Mouse (Mus musculus): ENCODE results near the gene Thoc5. TPM values are rescaled to one million over a fixed set of nuclear protein-coding genes. Genes with fewer than 3 reads are reported as not detected.
A peak's percentile ranks its signal among the peaks of the same experiment; 100 is the strongest.

Thoc5 gene
- polyA plus RNA-seq, 1 experiment from 2014 or later: 53.2 TPM

GRCm38 (mm10) chr11:4963099-4963808 is 68.1 kb downstream of the Thoc5 start:
- ATAC-seq (ENCODE audit: low read depth): no peak
- H3K9ac ChIP-seq (replicated peaks; ENCODE audit: low read depth, low read length): no peak overlapping the region
- H3K4me1 ChIP-seq (ENCODE audit: control insufficient read depth, insufficient read depth, low read length): peaks cover 3% of the 10 kb centered on the region
- no peak overlapping the region for H3K4me2 ChIP-seq (ENCODE audit: low read depth, low read length)
- no peaks in the 10 kb centered on the region for H3K36me3 ChIP-seq (ENCODE audit: control insufficient read depth, insufficient read depth, low read length)
- no peaks in the 10 kb centered on the region for H3K27me3 ChIP-seq (ENCODE audit: control insufficient read depth, insufficient read depth, low read length)
- no peaks in the 10 kb centered on the region for H3K9me3 ChIP-seq (ENCODE audit: control insufficient read depth, low read length)
- H3K27ac ChIP-seq (ENCODE audit: low read depth, low read length): no peak overlapping the region
- no peak overlapping the region for H3K4me3 ChIP-seq (ENCODE audit: low read depth, low read length)
- 28% methylated on average over 6 of the region's 6 CpGs for WGBS

GRCm38 (mm10) chr11:4966325-4966724 is 71.2 kb downstream of the Thoc5 start:
- Histone ChIP-seq H3K36me3 (ENCODE audit: control insufficient read depth, insufficient read depth, low read length) (no peaks in the 10 kb centered on the region), H3K4me3 (ENCODE audit: low read depth, low read length) (no peak overlapping the region), H3K27me3 (ENCODE audit: control insufficient read depth, insufficient read depth, low read length) (no peaks in the 10 kb centered on the region), H3K27ac (ENCODE audit: low read depth, low read length) (no peak overlapping the region), H3K9me3 (ENCODE audit: control insufficient read depth, low read length) (no peaks in the 10 kb centered on the region), H3K9ac (replicated peaks; ENCODE audit: low read depth, low read length) (no peak overlapping the region), H3K4me1 (ENCODE audit: control insufficient read depth, insufficient read depth, low read length) (peaks cover 3% of the 10 kb centered on the region), H3K4me2 (ENCODE audit: low read depth, low read length) (no peak overlapping the region)
- ATAC-seq (ENCODE audit: low read depth): no peak
- 50% methylated on average over 2 of the region's 2 CpGs for WGBS

GRCm38 (mm10) chr11:4966888-4967287 is 71.8 kb downstream of the Thoc5 start:
- Histone ChIP-seq H3K36me3 (ENCODE audit: control insufficient read depth, insufficient read depth, low read length) (no peaks in the 10 kb centered on the region), H3K27ac (ENCODE audit: low read depth, low read length) (no peak overlapping the region; the same call in 1 of the 2 replicates), H3K9ac (replicated peaks; ENCODE audit: low read depth, low read length) (no peak overlapping the region), H3K27me3 (ENCODE audit: control insufficient read depth, insufficient read depth, low read length) (no peaks in the 10 kb centered on the region), H3K4me1 (ENCODE audit: control insufficient read depth, insufficient read depth, low read length) (peaks cover 3% of the 10 kb centered on the region), H3K4me2 (ENCODE audit: low read depth, low read length) (no peak overlapping the region), H3K4me3 (ENCODE audit: low read depth, low read length) (no peak overlapping the region), H3K9me3 (ENCODE audit: control insufficient read depth, low read length) (no peaks in the 10 kb centered on the region)
- ATAC-seq (ENCODE audit: low read depth): no peak
- 64% methylated on average over 5 of the region's 5 CpGs for WGBS

DNA sequence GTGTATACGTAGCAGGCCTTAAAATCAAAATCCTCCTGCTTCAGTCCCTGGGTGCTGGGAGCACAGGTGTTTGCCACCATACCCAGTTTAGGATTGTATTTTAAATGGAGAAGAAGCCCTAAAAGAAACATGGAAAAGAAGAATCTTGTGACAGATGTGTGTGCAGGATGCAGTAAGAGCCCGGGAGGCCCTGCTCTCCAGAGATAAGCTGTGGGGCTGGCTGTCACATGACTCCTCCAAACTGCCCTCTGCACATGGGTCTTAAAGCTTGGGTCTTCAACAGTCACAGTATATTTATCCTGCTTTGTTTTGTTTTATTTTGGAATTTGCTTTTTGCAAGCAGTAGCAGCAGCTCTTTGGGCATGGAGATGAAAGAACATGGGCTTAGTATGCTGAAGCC is 72.4 kb downstream of the Thoc5 start:
- H3K36me3 ChIP-seq (ENCODE audit: control insufficient read depth, insufficient read depth, low read length): no peaks in the 10 kb centered on the region
- 46% methylated on average over 2 of the region's 2 CpGs for WGBS
- H3K27ac ChIP-seq (ENCODE audit: low read depth, low read length): no peak overlapping the region; the same call in 1 of the 2 replicates
- H3K4me2 ChIP-seq (ENCODE audit: low read depth, low read length): no peak overlapping the region
- no peak for ATAC-seq (ENCODE audit: low read depth)
- no peaks in the 10 kb centered on the region for H3K9me3 ChIP-seq (ENCODE audit: control insufficient read depth, low read length)
- peaks cover 3% of the 10 kb centered on the region for H3K4me1 ChIP-seq (ENCODE audit: control insufficient read depth, insufficient read depth, low read length)
- H3K9ac ChIP-seq (replicated peaks; ENCODE audit: low read depth, low read length): no peak overlapping the region
- H3K27me3 ChIP-seq (ENCODE audit: control insufficient read depth, insufficient read depth, low read length): no peaks in the 10 kb centered on the region
- H3K4me3 ChIP-seq (ENCODE audit: low read depth, low read length): no peak overlapping the region

- WGBS: 53% methylated on average over 10 of the region's 10 CpGs
- Histone ChIP-seq H3K4me3 (ENCODE audit: low read depth, low read length) (no peak overlapping the region), H3K9me3 (ENCODE audit: control insufficient read depth, low read length) (no peaks in the 10 kb centered on the region), H3K4me1 (ENCODE audit: control insufficient read depth, insufficient read depth, low read length) (peaks cover 3% of the 10 kb centered on the region), H3K4me2 (ENCODE audit: low read depth, low read length) (no peak overlapping the region), H3K27ac (ENCODE audit: low read depth, low read length) (0 out of 2 replicates have a peak overlapping the region, but pooled peaks have one; percentile 16), H3K36me3 (ENCODE audit: control insufficient read depth, insufficient read depth, low read length) (no peaks in the 10 kb centered on the region), H3K27me3 (ENCODE audit: control insufficient read depth, insufficient read depth, low read length) (no peaks in the 10 kb centered on the region), H3K9ac (replicated peaks; ENCODE audit: low read depth, low read length) (0 out of 2 replicates have a peak overlapping the region, but pooled peaks have one; percentile 22)
- no peak for ATAC-seq (ENCODE audit: low read depth)
Measured at GRCm38 (mm10) chr11:4968376-4968775, 73.3 kb downstream of the Thoc5 start.

- no peaks in the 10 kb centered on the region for H3K27me3 ChIP-seq (ENCODE audit: control insufficient read depth, insufficient read depth, low read length)
- H3K9me3 ChIP-seq (ENCODE audit: control insufficient read depth, low read length): no peaks in the 10 kb centered on the region
- H3K4me1 ChIP-seq (ENCODE audit: control insufficient read depth, insufficient read depth, low read length): no peaks in the 10 kb centered on the region
- no peak overlapping the region for H3K4me3 ChIP-seq (ENCODE audit: low read depth, low read length)
- H3K9ac ChIP-seq (replicated peaks; ENCODE audit: low read depth, low read length): no peak overlapping the region
- WGBS: 51% methylated on average over 13 of the region's 13 CpGs
- ATAC-seq (ENCODE audit: low read depth): peak; percentile 56
- H3K4me2 ChIP-seq (ENCODE audit: low read depth, low read length): no peak overlapping the region
- no peak overlapping the region for H3K27ac ChIP-seq (ENCODE audit: low read depth, low read length)
- H3K36me3 ChIP-seq (ENCODE audit: control insufficient read depth, insufficient read depth, low read length): no peaks in the 10 kb centered on the region
Measured at GRCm38 (mm10) chr11:4972967-4973870, 78.1 kb downstream of the Thoc5 start.

DNA sequence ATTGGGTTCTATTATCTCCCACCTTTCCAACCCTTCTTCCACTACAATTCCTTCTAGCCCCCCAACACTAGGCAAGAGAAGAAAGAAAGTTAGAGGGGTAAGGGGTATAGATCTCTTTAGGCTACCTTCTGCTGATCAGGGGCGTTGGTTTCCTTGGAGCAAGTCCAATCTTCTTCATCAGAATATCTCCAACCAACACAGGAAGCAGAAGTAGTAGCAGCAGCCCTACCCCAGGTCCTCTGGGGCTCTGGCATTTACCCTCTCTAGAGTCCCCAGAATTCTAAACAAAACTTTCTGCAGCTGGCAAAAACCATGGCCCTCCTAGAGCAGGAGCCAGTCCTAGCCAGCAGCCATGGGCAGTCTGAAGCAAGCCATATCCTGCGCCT is 78.7 kb downstream of the Thoc5 start:
- Histone ChIP-seq H3K4me3 (ENCODE audit: low read depth, low read length) (no peak overlapping the region), H3K27me3 (ENCODE audit: control insufficient read depth, insufficient read depth, low read length) (no peaks in the 10 kb centered on the region), H3K27ac (ENCODE audit: low read depth, low read length) (no peak overlapping the region), H3K4me1 (ENCODE audit: control insufficient read depth, insufficient read depth, low read length) (no peaks in the 10 kb centered on the region), H3K9me3 (ENCODE audit: control insufficient read depth, low read length) (no peaks in the 10 kb centered on the region), H3K4me2 (ENCODE audit: low read depth, low read length) (no peak overlapping the region), H3K36me3 (ENCODE audit: control insufficient read depth, insufficient read depth, low read length) (no peaks in the 10 kb centered on the region), H3K9ac (replicated peaks; ENCODE audit: low read depth, low read length) (no peak overlapping the region)
- WGBS: 91% methylated on average over 2 of the region's 2 CpGs
- no peak for ATAC-seq (ENCODE audit: low read depth)

DNA sequence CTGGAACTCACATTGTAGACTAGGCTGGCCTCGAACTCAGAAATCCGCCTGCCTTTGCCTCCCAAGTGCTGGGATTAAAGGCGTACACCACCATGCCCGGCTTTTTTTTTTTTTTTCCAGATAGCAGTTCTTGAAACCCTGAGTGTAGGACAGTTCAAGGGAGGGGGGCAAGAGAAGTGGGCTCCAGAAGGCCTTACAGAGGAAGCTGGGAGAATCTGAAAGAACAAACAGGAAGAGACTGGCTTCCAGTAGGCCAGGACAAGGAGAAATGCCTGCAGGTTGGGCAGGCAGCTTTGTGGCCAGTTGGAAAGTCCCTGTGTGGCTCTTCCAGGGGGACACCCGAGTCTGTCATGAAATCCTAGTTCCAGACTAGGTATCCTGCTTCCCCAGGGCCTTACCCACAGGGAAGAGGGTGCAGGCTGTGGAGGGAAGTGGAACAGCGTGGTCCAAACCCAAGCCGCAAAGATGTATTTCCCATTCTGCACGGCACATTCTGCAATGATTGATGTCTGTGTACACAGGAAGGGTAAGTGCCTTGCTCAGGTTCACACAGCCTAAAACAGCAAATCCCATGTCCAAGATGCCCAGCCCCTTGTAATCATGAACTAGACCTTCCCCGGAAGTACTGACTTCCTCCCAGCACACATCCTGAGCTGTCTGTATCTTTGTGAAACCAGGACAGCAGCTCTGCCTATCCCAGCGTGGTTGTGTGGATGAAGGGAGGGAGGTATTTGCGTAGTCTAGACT is 79.4 kb downstream of the Thoc5 start:
- H3K4me3 ChIP-seq (ENCODE audit: low read depth, low read length): no peak overlapping the region
- H3K27ac ChIP-seq (ENCODE audit: low read depth, low read length): no peak overlapping the region
- no peak overlapping the region for H3K4me2 ChIP-seq (ENCODE audit: low read depth, low read length)
- no peaks in the 10 kb centered on the region for H3K27me3 ChIP-seq (ENCODE audit: control insufficient read depth, insufficient read depth, low read length)
- H3K4me1 ChIP-seq (ENCODE audit: control insufficient read depth, insufficient read depth, low read length): no peaks in the 10 kb centered on the region
- no peaks in the 10 kb centered on the region for H3K9me3 ChIP-seq (ENCODE audit: control insufficient read depth, low read length)
- H3K36me3 ChIP-seq (ENCODE audit: control insufficient read depth, insufficient read depth, low read length): no peaks in the 10 kb centered on the region
- no peak overlapping the region for H3K9ac ChIP-seq (replicated peaks; ENCODE audit: low read depth, low read length)
- no peak for ATAC-seq (ENCODE audit: low read depth)
- WGBS: 79% methylated on average over 11 of the region's 11 CpGs
